Mouse (Mus musculus) myocyte (in vitro differentiated cells): Measurements from ENCODE around the gene Rabep2. TPM values are rescaled to one million over a fixed set of nuclear protein-coding genes. Genes with fewer than 3 reads are reported as not detected.

ENCODE experiments used
- H3K27me3 ChIP-seq: one replicate; pipeline ENCODE4 v1.6.1; 2011; ENCODE audit not compliant: control insufficient read depth, insufficient read depth, insufficient read length
- H3K36me3 ChIP-seq: one replicate; pipeline ENCODE4 v1.6.1; 2011; ENCODE audit not compliant: control insufficient read depth, insufficient read depth
- H3K4me2 ChIP-seq: one replicate; pipeline ENCODE4 v1.6.1; 2011; ENCODE audit warnings: low read depth, control low read depth
- H3K4me3 ChIP-seq: one replicate; pipeline ENCODE4 v1.5.1; 2011; ENCODE audit warnings: mild to moderate bottlenecking, control low read depth, moderate library complexity
- H3K79me2 ChIP-seq: one replicate; pipeline ENCODE4 v1.6.1; 2011; ENCODE audit not compliant: control insufficient read depth, insufficient read depth
- H3ac ChIP-seq: one replicate; pipeline ENCODE4 v1.6.1; 2011; ENCODE audit not compliant: control insufficient read depth, insufficient read length
- CEBPB ChIP-seq: IDR thresholded peaks from 2 replicates; pipeline ENCODE4 v1.6.1; 2011; ENCODE audit warnings: mild to moderate bottlenecking, moderate library complexity; ENCODE audit not compliant: poor library complexity, insufficient read depth, severe bottlenecking
- E2F4 ChIP-seq: IDR thresholded peaks from one replicate; pipeline ENCODE4 v1.6.1; 2011; ENCODE audit warnings: mild to moderate bottlenecking, control low read depth, moderate library complexity; ENCODE audit not compliant: insufficient read depth
- MAX ChIP-seq: IDR thresholded peaks from one replicate; pipeline ENCODE4 v1.6.1; 2011; ENCODE audit warnings: low read depth, mild to moderate bottlenecking, control low read depth
- MYOD1 ChIP-seq, 3 experiments: IDR thresholded peaks; one replicate each; pipeline ENCODE4 v1.6.1; 2011; ENCODE audit warnings: control low read depth in 2 of 3, low read depth in 2 of 3, mild to moderate bottlenecking in 2 of 3, moderate library complexity in 1 of 3; ENCODE audit not compliant: insufficient read length in 2 of 3, control insufficient read depth in 1 of 3
- MYOG ChIP-seq, 3 experiments: IDR thresholded peaks; one replicate each; pipeline ENCODE4 v1.6.1; 2011; ENCODE audit warnings: control low read depth in 2 of 3, low read depth in 2 of 3, mild to moderate bottlenecking in 2 of 3; ENCODE audit not compliant: insufficient read length in 2 of 3, control insufficient read depth in 1 of 3, insufficient read depth in 1 of 3
- POLR2A ChIP-seq: IDR thresholded peaks from one replicate; pipeline ENCODE4 v1.6.1; 2011; ENCODE audit warnings: low read depth, mild to moderate bottlenecking, control low read depth, moderate library complexity; ENCODE audit not compliant: insufficient read length
- POLR2AphosphoS2 ChIP-seq: IDR thresholded peaks from one replicate; pipeline ENCODE4 v1.6.1; 2011; ENCODE audit warnings: low read depth, control low read depth; ENCODE audit not compliant: insufficient read length
- REST ChIP-seq: IDR thresholded peaks from one replicate; pipeline ENCODE4 v1.6.1; 2011; ENCODE audit warnings: mild to moderate bottlenecking, control low read depth, moderate library complexity; ENCODE audit not compliant: insufficient read depth, insufficient read length
- SRF ChIP-seq: IDR thresholded peaks from one replicate; pipeline ENCODE4 v1.6.1; 2011; ENCODE audit warnings: low read depth; ENCODE audit not compliant: control insufficient read depth, insufficient read length
- TCF12 ChIP-seq: IDR thresholded peaks from one replicate; pipeline ENCODE4 v1.6.1; 2011; ENCODE audit warnings: mild to moderate bottlenecking, control low read depth; ENCODE audit not compliant: poor library complexity, insufficient read depth, severe bottlenecking
- TCF3 ChIP-seq: IDR thresholded peaks from one replicate; pipeline ENCODE4 v1.6.1; 2011; ENCODE audit warnings: low read depth, control low read depth; ENCODE audit not compliant: insufficient read length
- USF1 ChIP-seq: IDR thresholded peaks from one replicate; pipeline ENCODE4 v1.6.1; 2011; ENCODE audit warnings: low read depth, mild to moderate bottlenecking, control low read depth, moderate library complexity
- polyA plus RNA-seq: library from polyadenylated mRNA; unstranded; fragments of >200 nt; fragmentation: generic; extraction: Trizol; gene quantifications from one replicate; pipeline ENCODE4 v1.2.1, GENCODE M21; 2012; ENCODE audit warnings: missing spikeins

Gene Rabep2
- polyA plus RNA-seq, 1 experiment = 36.7 TPM

- no peak for TF ChIP-seq CEBPB
- no peak for TF ChIP-seq USF1
- no peak for TF ChIP-seq MYOD1 (IDR thresholded peaks at IDR 0.05; ENCODE audit: control insufficient read depth in 1 of 3, insufficient read length in 2 of 3, low read depth in 2 of 3)
- TF ChIP-seq POLR2A = no peak
Observed at GRCm38 (mm10) chr7:126471361-126471760, 42.8 kb downstream of the Rabep2 start.

DNA sequence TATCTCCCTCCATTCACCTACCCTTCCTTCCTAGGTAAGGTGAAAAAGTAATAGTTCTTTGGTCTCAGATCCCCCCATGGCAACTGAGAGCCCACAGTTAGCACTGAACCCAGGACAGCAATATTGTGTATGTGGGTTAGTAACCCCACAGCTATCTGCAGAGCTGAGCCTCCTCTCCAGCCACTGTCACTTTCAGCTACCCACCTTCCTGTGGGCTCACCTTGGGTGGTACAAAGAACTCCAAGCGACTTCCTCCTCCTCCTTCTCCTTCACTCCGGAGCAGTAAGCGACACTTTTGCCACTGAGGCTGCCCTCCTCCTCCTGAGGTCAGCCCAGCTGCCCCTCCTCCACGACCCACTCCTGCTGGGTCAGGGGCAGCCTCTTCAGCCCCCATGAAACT lies 43.3 kb downstream of the Rabep2 start:
- Histone ChIP-seq H3K4me2 (no peak overlapping the region), H3K27me3 (no peaks in the 10 kb centered on the region), H3K79me2 (peaks cover 32% of the 10 kb centered on the region), H3K36me3 (peaks cover 23% of the 10 kb centered on the region), H3ac (no peak overlapping the region), H3K4me3 (no peak overlapping the region)
- TF ChIP-seq POLR2AphosphoS2 (peak; percentile 8), MAX (no peak), MYOG (IDR thresholded peaks at IDR 0.05; ENCODE audit: control insufficient read depth in 1 of 3, insufficient read depth in 1 of 3, insufficient read length in 2 of 3, low read depth in 2 of 3) (no peak), TCF12 (no peak)

More at GRCm38 (mm10) chr7:126471361-126471760, 42.8 kb downstream of the Rabep2 start:
- H3K27me3 ChIP-seq = no peaks in the 10 kb centered on the region
- H3ac ChIP-seq = no peak overlapping the region
- peaks cover 23% of the 10 kb centered on the region for H3K36me3 ChIP-seq
- H3K79me2 ChIP-seq = peaks cover 32% of the 10 kb centered on the region
- no peak overlapping the region for H3K4me3 ChIP-seq
- H3K4me2 ChIP-seq = no peak overlapping the region

DNA sequence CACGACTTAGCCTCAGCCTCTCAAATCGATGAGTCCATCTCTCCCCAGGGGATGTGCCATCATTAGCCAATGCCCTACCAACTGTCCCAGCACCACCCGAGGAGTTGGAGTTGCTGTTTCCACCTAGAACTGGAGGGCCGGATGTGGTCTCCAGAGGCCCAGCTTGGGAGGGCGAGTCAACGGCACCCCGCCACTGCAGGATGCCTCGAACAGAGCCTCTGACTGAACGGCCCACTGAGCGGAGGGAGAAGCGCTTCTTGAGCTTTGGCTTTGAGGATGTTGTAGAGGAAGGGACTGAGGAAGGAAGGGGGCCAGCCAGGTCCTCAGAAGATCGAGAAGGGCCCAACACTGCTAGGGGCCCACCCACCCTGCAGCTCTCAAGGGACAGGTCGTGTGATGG lies 43.7 kb downstream of the Rabep2 start:
- no peak overlapping the region for H3ac ChIP-seq
- no peak for TF ChIP-seq MYOD1 (IDR thresholded peaks at IDR 0.05; ENCODE audit: control insufficient read depth in 1 of 3, insufficient read length in 2 of 3, low read depth in 2 of 3)
- TF ChIP-seq POLR2AphosphoS2 = no peak
- no peak for TF ChIP-seq MYOG (IDR thresholded peaks at IDR 0.05; ENCODE audit: control insufficient read depth in 1 of 3, insufficient read depth in 1 of 3, insufficient read length in 2 of 3, low read depth in 2 of 3)
- TF ChIP-seq USF1 = no peak
- TF ChIP-seq POLR2A = no peak
- TF ChIP-seq CEBPB = no peak
- no peak for TF ChIP-seq E2F4
- no peak for TF ChIP-seq TCF12
- TF ChIP-seq SRF = no peak
- TF ChIP-seq MAX = no peak
- H3K4me2 ChIP-seq = no peak overlapping the region
- H3K36me3 ChIP-seq = peaks cover 19% of the 10 kb centered on the region
- no peaks in the 10 kb centered on the region for H3K27me3 ChIP-seq
- H3K4me3 ChIP-seq = no peak overlapping the region
- peaks cover 32% of the 10 kb centered on the region for H3K79me2 ChIP-seq

GRCm38 (mm10) chr7:126472713-126473112 lies 44.2 kb downstream of the Rabep2 start:
- Histone ChIP-seq H3K4me3 (peak overlapping the region; percentile 90), H3K36me3 (peaks cover 19% of the 10 kb centered on the region), H3ac (no peak overlapping the region), H3K27me3 (no peaks in the 10 kb centered on the region), H3K4me2 (no peak overlapping the region), H3K79me2 (peaks cover 32% of the 10 kb centered on the region)
- TF ChIP-seq TCF3 (no peak), MYOG (IDR thresholded peaks at IDR 0.05; ENCODE audit: control insufficient read depth in 1 of 3, insufficient read depth in 1 of 3, insufficient read length in 2 of 3, low read depth in 2 of 3) (no peak), POLR2AphosphoS2 (no peak), SRF (no peak), REST (no peak), USF1 (no peak), CEBPB (no peak)

DNA sequence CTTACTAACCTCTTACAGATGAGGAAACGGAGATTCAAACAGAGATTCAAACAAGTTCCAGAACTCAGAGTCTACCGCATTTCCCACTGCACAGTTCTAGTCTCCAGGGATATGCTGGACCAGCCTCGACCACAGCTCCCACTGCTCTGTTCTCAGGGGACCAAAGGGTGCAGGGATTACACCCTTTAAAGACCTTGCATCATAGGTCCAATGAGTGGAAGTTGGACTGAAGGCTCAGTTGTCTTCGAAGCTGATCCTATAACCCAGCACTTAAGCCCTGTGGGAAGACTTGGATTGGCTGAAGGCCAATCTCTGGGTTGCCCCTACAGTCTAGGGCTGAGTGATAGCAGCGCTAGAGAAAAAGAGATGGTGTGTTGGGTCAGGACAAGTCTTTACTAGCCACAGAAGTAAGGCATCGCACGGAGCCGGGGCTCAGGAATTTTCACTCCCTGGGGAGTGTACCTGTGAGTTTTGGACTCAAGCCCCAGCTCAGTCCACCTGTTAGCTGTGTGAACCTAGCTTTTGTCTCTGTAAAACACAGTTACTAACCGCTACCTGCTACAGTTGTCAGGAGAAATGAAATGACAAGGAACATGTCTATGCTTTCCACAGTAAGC lies 45.0 kb downstream of the Rabep2 start:
- H3K27me3 ChIP-seq = no peaks in the 10 kb centered on the region
- H3K79me2 ChIP-seq = peaks cover 32% of the 10 kb centered on the region
- H3K36me3 ChIP-seq = peaks cover 19% of the 10 kb centered on the region
- H3K4me2 ChIP-seq = peak overlapping the region; percentile 75
- TF ChIP-seq POLR2AphosphoS2 (no peak), USF1 (no peak), POLR2A (no peak), MYOD1 (IDR thresholded peaks at IDR 0.05; ENCODE audit: control insufficient read depth in 1 of 3, insufficient read length in 2 of 3, low read depth in 2 of 3) (no peak), SRF (no peak), E2F4 (no peak), REST (no peak), CEBPB (no peak), TCF12 (no peak), MYOG (IDR thresholded peaks at IDR 0.05; ENCODE audit: control insufficient read depth in 1 of 3, insufficient read depth in 1 of 3, insufficient read length in 2 of 3, low read depth in 2 of 3) (no peak), MAX (no peak), TCF3 (no peak)
- peak overlapping the region; percentile 88 for H3ac ChIP-seq
- H3K4me3 ChIP-seq = peak overlapping the region; percentile 90
